Comparison of ENCODE assay signal across 24 mouse cellular contexts in genomic region chr6:135541566-135541965, GRCm38 (mm10).
DNase-seq lines count a peak whose midpoint lies in the region; ATAC-seq and TF ChIP-seq lines count a peak whose summit lies in the region.
"Had no signal": no experiment of that assay in that cellular context is flagged by ENCODE, and none has a peak within 500 bp of the region (broad histone marks: within the 10 kb centered on the region; RNA-seq: fewer than 3 reads in every experiment).

No protein-coding gene starts in this region.

- H3K4me2 ChIP-seq in forebrain, embryonic 14.5 days (ENCODE audit: low read length), result no peak overlapping the region
- H3K4me2 ChIP-seq in forebrain, postnatal 0 days (ENCODE audit: low read depth), result no peak overlapping the region
- H3K4me2 ChIP-seq in hindbrain, postnatal 0 days (ENCODE audit: low read depth, low read length), result no peak overlapping the region
- H3K4me2 ChIP-seq in hindbrain, embryonic 13.5 days, result no peak overlapping the region
- no peak overlapping the region for H3K4me2 ChIP-seq in midbrain, embryonic 11.5 days
- H3K4me2 ChIP-seq in midbrain, postnatal 0 days (ENCODE audit: low read depth, low read length, poor library complexity, severe bottlenecking), result no peak overlapping the region
- H3K4me2 ChIP-seq: embryonic facial prominence, embryonic 13.5 days; heart, embryonic 13.5 days; hindbrain, embryonic 12.5 days; intestine, embryonic 15.5 days had no signal

- ATAC-seq in forebrain, embryonic 14.5 days, result no peak
- ATAC-seq in forebrain, postnatal 0 days, result no peak
- ATAC-seq in hindbrain, postnatal 0 days, result no peak
- ATAC-seq in hindbrain, embryonic 13.5 days (ENCODE audit: low FRiP score), result no peak
- ATAC-seq in midbrain, embryonic 11.5 days (ENCODE audit: low FRiP score), result no peak
- no peak for ATAC-seq in midbrain, postnatal 0 days (ENCODE audit: low FRiP score)
- ATAC-seq: activated CD4-positive, CD25-positive, alpha-beta regulatory T cell, adult 4 months; intestine, embryonic 15.5 days had no signal

- no peak overlapping the region for H3K4me3 ChIP-seq in forebrain, embryonic 14.5 days (ENCODE audit: low read depth, low read length)
- H3K4me3 ChIP-seq in forebrain, postnatal 0 days (ENCODE audit: low read depth, low read length), result no peak overlapping the region
- no peak overlapping the region for H3K4me3 ChIP-seq in hindbrain, postnatal 0 days (ENCODE audit: low read length)
- no peak overlapping the region for H3K4me3 ChIP-seq in hindbrain, embryonic 13.5 days
- no peak overlapping the region for H3K4me3 ChIP-seq in midbrain, embryonic 11.5 days (ENCODE audit: low read depth, low read length)
- no peak overlapping the region for H3K4me3 ChIP-seq in midbrain, postnatal 0 days (ENCODE audit: low read depth, low read length)
- H3K4me3 ChIP-seq: embryonic facial prominence, embryonic 10.5 days; embryonic facial prominence, embryonic 13.5 days; erythroblast, embryonic 14.5 days; heart, adult 2 months; heart, embryonic 10.5 days; heart, embryonic 13.5 days; hindbrain, embryonic 12.5 days; intestine, embryonic 15.5 days had no signal

- TF ChIP-seq CTCF in forebrain, postnatal 0 days (IDR thresholded peaks at IDR 0.05; ENCODE audit: low read depth), result no peak
- no peak for TF ChIP-seq CTCF in hindbrain, postnatal 0 days (IDR thresholded peaks at IDR 0.05; ENCODE audit: low read depth)
- no peak for TF ChIP-seq CTCF in midbrain, postnatal 0 days (IDR thresholded peaks at IDR 0.05)

- no peak overlapping the region for H3K9ac ChIP-seq in forebrain, embryonic 14.5 days (ENCODE audit: low read length)
- H3K9ac ChIP-seq in forebrain, postnatal 0 days, result no peak overlapping the region
- no peak overlapping the region for H3K9ac ChIP-seq in hindbrain, postnatal 0 days (replicated peaks; ENCODE audit: low read length)
- no peak overlapping the region for H3K9ac ChIP-seq in hindbrain, embryonic 13.5 days
- no peak overlapping the region for H3K9ac ChIP-seq in midbrain, embryonic 11.5 days (ENCODE audit: low read length)
- no peak overlapping the region for H3K9ac ChIP-seq in midbrain, postnatal 0 days (replicated peaks; ENCODE audit: low read length, poor library complexity, severe bottlenecking)
- H3K9ac ChIP-seq: embryonic facial prominence, embryonic 13.5 days; heart, embryonic 13.5 days; hindbrain, embryonic 12.5 days; intestine, embryonic 15.5 days had no signal

- no peaks in the 10 kb centered on the region for H3K36me3 ChIP-seq in forebrain, embryonic 14.5 days (ENCODE audit: control insufficient read depth, insufficient read depth, low read length)
- no peaks in the 10 kb centered on the region for H3K36me3 ChIP-seq in forebrain, postnatal 0 days (ENCODE audit: insufficient read depth)
- no peaks in the 10 kb centered on the region for H3K36me3 ChIP-seq in hindbrain, postnatal 0 days (ENCODE audit: insufficient read depth, low read length)
- H3K36me3 ChIP-seq in hindbrain, embryonic 13.5 days, result no peaks in the 10 kb centered on the region
- no peaks in the 10 kb centered on the region for H3K36me3 ChIP-seq in midbrain, embryonic 11.5 days (ENCODE audit: control insufficient read depth, insufficient read depth, low read length)
- H3K36me3 ChIP-seq in midbrain, postnatal 0 days (ENCODE audit: insufficient read depth, low read length), result no peaks in the 10 kb centered on the region
- H3K36me3 ChIP-seq: embryonic facial prominence, embryonic 10.5 days; embryonic facial prominence, embryonic 13.5 days; heart, embryonic 10.5 days; heart, embryonic 13.5 days; hindbrain, embryonic 12.5 days; intestine, embryonic 15.5 days had no signal

- WGBS in forebrain, embryonic 14.5 days, result 78% methylated on average over 5 of the region's 5 CpGs
- 70% methylated on average over 5 of the region's 5 CpGs for WGBS in forebrain, postnatal 0 days
- WGBS in hindbrain, postnatal 0 days, result 56% methylated on average over 5 of the region's 5 CpGs
- 56% methylated on average over 5 of the region's 5 CpGs for WGBS in hindbrain, embryonic 13.5 days
- WGBS in midbrain, embryonic 11.5 days, result 79% methylated on average over 5 of the region's 5 CpGs
- WGBS in midbrain, postnatal 0 days, result 71% methylated on average over 5 of the region's 5 CpGs

- no peaks in the 10 kb centered on the region for H3K27me3 ChIP-seq in forebrain, embryonic 14.5 days (replicated peaks; ENCODE audit: control insufficient read depth, insufficient read depth, low read length)
- H3K27me3 ChIP-seq in forebrain, postnatal 0 days (ENCODE audit: insufficient read depth, low read length), result no peaks in the 10 kb centered on the region
- no peaks in the 10 kb centered on the region for H3K27me3 ChIP-seq in hindbrain, postnatal 0 days (ENCODE audit: insufficient read depth, low read length)
- H3K27me3 ChIP-seq in hindbrain, embryonic 13.5 days, result no peaks in the 10 kb centered on the region
- no peaks in the 10 kb centered on the region for H3K27me3 ChIP-seq in midbrain, embryonic 11.5 days (ENCODE audit: control insufficient read depth, insufficient read depth, low read length)
- H3K27me3 ChIP-seq in midbrain, postnatal 0 days (ENCODE audit: insufficient read depth, low read length), result no peaks in the 10 kb centered on the region
- H3K27me3 ChIP-seq: embryonic facial prominence, embryonic 13.5 days; heart, embryonic 13.5 days; hindbrain, embryonic 12.5 days; intestine, embryonic 15.5 days had no signal

- DNase-seq in cerebellum, postnatal 10 days, result peak; percentile 23 to 29
- DNase-seq in cerebellum, adult 8-10 months, result no peak
- peak; percentile 27 for DNase-seq in forebrain, embryonic 14.5 days (ENCODE audit: low spot score)
- DNase-seq in forebrain, postnatal 0 days, result no peak
- peak; percentile 36 for DNase-seq in hindbrain, postnatal 0 days (ENCODE audit: low spot score)
- peak; percentile 73 for DNase-seq in midbrain, embryonic 11.5 days (ENCODE audit: low spot score, missing footprints)
- no peak for DNase-seq in midbrain, postnatal 0 days (ENCODE audit: low spot score)
- DNase-seq: adrenal gland, adult 8-10 months; adrenal gland, postnatal 25 days; cerebellum, adult 18-20 months; cerebellum, adult 9-11 months; cerebellum, postnatal 36 days; embryo, embryonic 11 days; gastrocnemius, postnatal 25 days; heart, adult 2 months had no signal

- H3K27ac ChIP-seq in forebrain, embryonic 14.5 days (ENCODE audit: low read depth, low read length), result no peak overlapping the region
- H3K27ac ChIP-seq in forebrain, postnatal 0 days (ENCODE audit: low read depth, low read length), result no peak overlapping the region
- H3K27ac ChIP-seq in hindbrain, postnatal 0 days, result no peak overlapping the region
- no peak overlapping the region for H3K27ac ChIP-seq in hindbrain, embryonic 13.5 days
- H3K27ac ChIP-seq in midbrain, embryonic 11.5 days (ENCODE audit: low read depth, low read length), result no peak overlapping the region
- no peak overlapping the region for H3K27ac ChIP-seq in midbrain, postnatal 0 days (ENCODE audit: low read depth, low read length)
- H3K27ac ChIP-seq: embryonic facial prominence, embryonic 10.5 days; embryonic facial prominence, embryonic 13.5 days; heart, adult 2 months; heart, embryonic 10.5 days; heart, embryonic 13.5 days; hindbrain, embryonic 12.5 days; intestine, embryonic 15.5 days had no signal

- no peaks in the 10 kb centered on the region for H3K9me3 ChIP-seq in forebrain, embryonic 14.5 days (replicated peaks; ENCODE audit: control insufficient read depth, low read length)
- no peaks in the 10 kb centered on the region for H3K9me3 ChIP-seq in forebrain, postnatal 0 days (ENCODE audit: low read length)
- no peaks in the 10 kb centered on the region for H3K9me3 ChIP-seq in hindbrain, postnatal 0 days (ENCODE audit: low read length)
- no peaks in the 10 kb centered on the region for H3K9me3 ChIP-seq in hindbrain, embryonic 13.5 days
- no peaks in the 10 kb centered on the region for H3K9me3 ChIP-seq in midbrain, embryonic 11.5 days (ENCODE audit: control insufficient read depth, low read length)
- no peaks in the 10 kb centered on the region for H3K9me3 ChIP-seq in midbrain, postnatal 0 days (ENCODE audit: low read length)
- H3K9me3 ChIP-seq: embryonic facial prominence, embryonic 10.5 days; embryonic facial prominence, embryonic 13.5 days; heart, embryonic 10.5 days; heart, embryonic 13.5 days; hindbrain, embryonic 12.5 days; intestine, embryonic 15.5 days had no signal

- H3K4me1 ChIP-seq in forebrain, embryonic 14.5 days (ENCODE audit: control insufficient read depth, insufficient read depth, low read length), result peaks cover 6% of the 10 kb centered on the region; the same call in 1 of the 2 replicates
- no peaks in the 10 kb centered on the region for H3K4me1 ChIP-seq in forebrain, postnatal 0 days (ENCODE audit: insufficient read depth)
- peaks cover 4% of the 10 kb centered on the region; the same call in 1 of the 2 replicates for H3K4me1 ChIP-seq in hindbrain, postnatal 0 days (ENCODE audit: insufficient read depth, low read length)
- H3K4me1 ChIP-seq in hindbrain, embryonic 13.5 days (replicated peaks), result peaks cover 14% of the 10 kb centered on the region
- H3K4me1 ChIP-seq in midbrain, embryonic 11.5 days (ENCODE audit: control insufficient read depth, insufficient read depth, low read length), result no peaks in the 10 kb centered on the region
- peaks cover 4% of the 10 kb centered on the region; the same call in 1 of the 2 replicates for H3K4me1 ChIP-seq in midbrain, postnatal 0 days (ENCODE audit: insufficient read depth, low read length)
- H3K4me1 ChIP-seq: heart, embryonic 13.5 days; intestine, embryonic 15.5 days had no signal

Comparison
In these comparisons a context has a peak if more than half of its experiments do, and no peak if none do; other contexts are left out.
1. DNase-seq: peak in cerebellum, postnatal 10 days (2 of 2), forebrain, embryonic 14.5 days (single experiment), hindbrain, postnatal 0 days (single experiment) and midbrain, embryonic 11.5 days (single experiment); none in cerebellum, adult 8-10 months (single experiment), forebrain, postnatal 0 days (single experiment) and midbrain, postnatal 0 days (single experiment).